9 mouse cellular contexts compared by ENCODE assay signal in genomic region chr10:52027161-52028035, GRCm38 (mm10). TPM values are rescaled to one million over a fixed set of nuclear protein-coding genes. Genes with fewer than 3 reads are reported as not detected.
DNase-seq lines count a peak whose midpoint lies in the region; ATAC-seq and TF ChIP-seq lines count a peak whose summit lies in the region.
"Had no signal": no experiment of that assay in that cellular context is flagged by ENCODE, and none has a peak within 500 bp of the region (broad histone marks: within the 10 kb centered on the region; RNA-seq: fewer than 3 reads in every experiment).

No protein-coding gene starts in this region.

- peaks cover 32% of the 10 kb centered on the region for H3K27me3 ChIP-seq in ES-Bruce4 (ENCODE audit: control insufficient read depth, insufficient read depth, low read length, poor library complexity, severe bottlenecking)
- H3K27me3 ChIP-seq in forebrain, embryonic 14.5 days (replicated peaks; ENCODE audit: control insufficient read depth, insufficient read depth, low read length) = peaks cover 91% of the 10 kb centered on the region
- peaks cover 89% of the 10 kb centered on the region for H3K27me3 ChIP-seq in limb, embryonic 15.5 days
- H3K27me3 ChIP-seq: CH12.LX had no signal

- peak overlapping the region; percentile 56 for H3K4me3 ChIP-seq in ES-Bruce4 (ENCODE audit: low read depth, low read length)
- peak overlapping the region; percentile 41 for H3K4me3 ChIP-seq in forebrain, embryonic 14.5 days (ENCODE audit: low read depth, low read length)
- H3K4me3 ChIP-seq in limb, embryonic 15.5 days = peak overlapping the region; percentile 39

- H3K27ac ChIP-seq in ES-Bruce4 (ENCODE audit: insufficient read depth, low read length) = no peak overlapping the region
- no peak overlapping the region for H3K27ac ChIP-seq in forebrain, embryonic 14.5 days (ENCODE audit: low read depth, low read length)
- H3K27ac ChIP-seq in limb, embryonic 15.5 days = no peak overlapping the region

- peak; percentile 63 for ATAC-seq in forebrain, embryonic 14.5 days
- peak; percentile 20; the same call in 1 of the 2 replicates for ATAC-seq in limb, embryonic 15.5 days (ENCODE audit: insufficient number of reproducible peaks, low FRiP score, low TSS enrichment, low read depth)

- TF ChIP-seq CTCF in ES-Bruce4 (IDR thresholded peaks at IDR 0.05; ENCODE audit: low read depth, low read length) = no peak

- no peak for TF ChIP-seq EP300 in ES-Bruce4 (IDR thresholded peaks at IDR 0.05; ENCODE audit: insufficient read depth, low read depth, low read length)

- peak overlapping the region; percentile 83 for H3K4me2 ChIP-seq in forebrain, embryonic 14.5 days (ENCODE audit: low read length)
- peak overlapping the region; percentile 63 for H3K4me2 ChIP-seq in limb, embryonic 15.5 days

- intact Hi-C loops in gastrocnemius, postnatal 14 days (cut with DNase I; ENCODE audit: low total_unique reads) = no loop called here

- DNase-seq in gastrocnemius, adult 18-20 months (ENCODE audit: low spot score) = peak; percentile 36
- no peak for DNase-seq in gastrocnemius, postnatal 14 days
- DNase-seq in forebrain, embryonic 14.5 days (ENCODE audit: low spot score) = no peak
- no peak for DNase-seq in urinary bladder, postnatal 36 days (ENCODE audit: low spot score in 2 of 2)
- DNase-seq in spleen, adult 18-20 months = no peak
- no peak for DNase-seq in layer of hippocampus, postnatal 14 days (ENCODE audit: low spot score in 2 of 2)

- H3K4me1 ChIP-seq in ES-Bruce4 (ENCODE audit: control insufficient read depth, insufficient read depth, low read length) = no peaks in the 10 kb centered on the region
- H3K4me1 ChIP-seq in forebrain, embryonic 14.5 days (ENCODE audit: control insufficient read depth, insufficient read depth, low read length) = no peaks in the 10 kb centered on the region
- H3K4me1 ChIP-seq in limb, embryonic 15.5 days = peaks cover 22% of the 10 kb centered on the region

- 1% methylated on average over 60 of the region's 68 CpGs for WGBS in forebrain, embryonic 14.5 days
- WGBS in limb, embryonic 15.5 days = 3% methylated on average over 65 of the region's 68 CpGs

- no peaks in the 10 kb centered on the region for H3K36me3 ChIP-seq in ES-Bruce4 (ENCODE audit: control insufficient read depth, insufficient read depth, low read length, poor library complexity, severe bottlenecking)
- H3K36me3 ChIP-seq in forebrain, embryonic 14.5 days (ENCODE audit: control insufficient read depth, insufficient read depth, low read length) = no peaks in the 10 kb centered on the region
- no peaks in the 10 kb centered on the region for H3K36me3 ChIP-seq in limb, embryonic 15.5 days

- no peak for TF ChIP-seq POLR2A in ES-Bruce4 (IDR thresholded peaks at IDR 0.05; ENCODE audit: insufficient read depth, low read length)

- H3K9ac ChIP-seq in ES-Bruce4 (ENCODE audit: low read depth, poor library complexity, severe bottlenecking) = peak overlapping the region; percentile 49; the same call in 1 of the 2 replicates
- H3K9ac ChIP-seq in forebrain, embryonic 14.5 days (ENCODE audit: low read length) = peak overlapping the region; percentile 53
- H3K9ac ChIP-seq in limb, embryonic 15.5 days = no peak overlapping the region

- no peaks in the 10 kb centered on the region for H3K9me3 ChIP-seq in ES-Bruce4 (replicated peaks; ENCODE audit: control insufficient read depth, insufficient read depth, low read length, poor library complexity, severe bottlenecking)
- H3K9me3 ChIP-seq in forebrain, embryonic 14.5 days (replicated peaks; ENCODE audit: control insufficient read depth, low read length) = no peaks in the 10 kb centered on the region
- no peaks in the 10 kb centered on the region for H3K9me3 ChIP-seq in limb, embryonic 15.5 days

RNA-seq across cellular contexts. Expression of gene Vgll2, which starts 5.1 kb away (rescaled TPM):
- 100 to 1,000 TPM; 115 to 187 TPM for total RNA-seq in gastrocnemius, adult 18-20 months (2021)
- 10 to 100 TPM; 52.9 to 56.3 TPM for total RNA-seq in gastrocnemius, postnatal 14 days (2021)
- polyA plus RNA-seq in ES-Bruce4 (2011; ENCODE audit: insufficient read depth, insufficient read length, low read depth, missing spikeins) = not detected in 2 replicates
- 1.0 and 1.8 TPM in 2 replicates for polyA plus RNA-seq in forebrain, embryonic 14.5 days (2014; fragmentation: Nextera tagmentation; extraction: Ambion mirVana)
- 24.2 and 46.2 TPM in 2 replicates for polyA plus RNA-seq in limb, embryonic 15.5 days (2015; fragmentation: Nextera tagmentation; extraction: Ambion mirVana)
- total RNA-seq in layer of hippocampus, postnatal 14 days (2021) = not detected
- total RNA-seq: CH12.LX had no signal

Comparison
In these comparisons a context has a peak if more than half of its experiments do, and no peak if none do; other contexts are left out.
1. RNA of gene Vgll2, which starts 5.1 kb away (total RNA-seq): 115 to 187 TPM in gastrocnemius, adult 18-20 months and 52.9 to 56.3 TPM in gastrocnemius, postnatal 14 days; not detected in layer of hippocampus, postnatal 14 days; every median in the first group is over 10 times any median in the second.
2. Peak in every context shown above with its lines, with median percentiles within 50 percentile points of each other: H3K4me3 ChIP-seq.